Mouse (Mus musculus) megakaryocyte, embryonic 14.5 days (primary cell): Measurements from ENCODE around the gene Kcnj6. TPM values are rescaled to one million over a fixed set of nuclear protein-coding genes. Genes with fewer than 3 reads are reported as not detected.

ENCODE experiments used
- H3K27me3 ChIP-seq: replicated peaks from 2 replicates; pipeline ENCODE3; 2012; ENCODE audit warnings: inconsistent platforms
- H3K36me3 ChIP-seq: replicated peaks from 2 replicates; pipeline ENCODE3; 2012; ENCODE audit warnings: low read length, inconsistent platforms, mixed read lengths
- H3K4me1 ChIP-seq: 2 replicates; pipeline ENCODE4 v1.6.1; 2012; ENCODE audit warnings: inconsistent platforms
- H3K4me3 ChIP-seq: replicated peaks from 2 replicates; pipeline ENCODE3; 2012; ENCODE audit warnings: moderate library complexity, mild to moderate bottlenecking, inconsistent platforms
- H3K9me3 ChIP-seq: 2 replicates; pipeline ENCODE4 v1.6.1; 2012; ENCODE audit warnings: inconsistent platforms
- FLI1 ChIP-seq: IDR thresholded peaks from 2 replicates; pipeline ENCODE4 v1.6.1; 2012; ENCODE audit warnings: low read length, inconsistent platforms, mixed read lengths
- GATA1 ChIP-seq: IDR thresholded peaks from 3 replicates; pipeline ENCODE4 v1.6.1; 2012; ENCODE audit warnings: mixed read lengths, low read length, inconsistent platforms, borderline replicate concordance
- polyA plus RNA-seq: library from polyadenylated mRNA; stranded (reverse); fragments of >175 nt; gene quantifications from 2 replicates; pipeline ENCODE4 v1.2.3, GENCODE M21; 2012; ENCODE audit warnings: low replicate concordance; ENCODE audit not compliant: insufficient read depth

Kcnj6 gene
- polyA plus RNA-seq, 1 experiment = not detected

DNA sequence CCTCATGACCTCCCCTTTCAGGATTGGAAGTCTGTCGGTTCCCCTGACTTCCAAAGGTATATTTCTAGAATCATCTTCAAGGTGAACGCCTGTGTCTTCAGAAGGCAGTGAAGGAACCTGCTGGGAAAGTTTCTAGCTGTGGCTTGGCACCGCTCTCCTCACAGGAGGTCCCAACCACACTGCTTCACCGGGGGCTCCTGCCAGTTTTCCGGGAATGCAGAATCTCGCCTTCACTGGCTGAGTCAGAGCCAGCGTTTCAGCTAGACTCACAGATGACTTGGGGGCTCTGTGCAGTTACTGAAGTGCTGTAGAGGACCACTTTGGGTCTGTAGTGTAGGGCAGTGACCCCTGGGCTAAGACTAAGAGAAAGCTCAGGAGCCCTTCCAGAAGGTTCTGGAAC, 208.8 kb downstream of the Kcnj6 start:
- peaks cover 11% of the 10 kb centered on the region for H3K4me1 ChIP-seq
- H3K9me3 ChIP-seq = peaks cover 5% of the 10 kb centered on the region; the same call in 1 of the 2 replicates
- H3K4me3 ChIP-seq = no peak overlapping the region
- H3K36me3 ChIP-seq = no peaks in the 10 kb centered on the region
- TF ChIP-seq FLI1 = no peak
- no peak for TF ChIP-seq GATA1
- peaks cover 32% of the 10 kb centered on the region for H3K27me3 ChIP-seq

GRCm38 (mm10) chr16:94788165-94788564, 209.3 kb downstream of the Kcnj6 start:
- Histone ChIP-seq H3K4me1 (peaks cover 9% of the 10 kb centered on the region), H3K4me3 (no peak overlapping the region), H3K9me3 (peaks cover 9% of the 10 kb centered on the region), H3K27me3 (peaks cover 32% of the 10 kb centered on the region), H3K36me3 (no peaks in the 10 kb centered on the region)
- TF ChIP-seq FLI1 (no peak), GATA1 (no peak)

DNA sequence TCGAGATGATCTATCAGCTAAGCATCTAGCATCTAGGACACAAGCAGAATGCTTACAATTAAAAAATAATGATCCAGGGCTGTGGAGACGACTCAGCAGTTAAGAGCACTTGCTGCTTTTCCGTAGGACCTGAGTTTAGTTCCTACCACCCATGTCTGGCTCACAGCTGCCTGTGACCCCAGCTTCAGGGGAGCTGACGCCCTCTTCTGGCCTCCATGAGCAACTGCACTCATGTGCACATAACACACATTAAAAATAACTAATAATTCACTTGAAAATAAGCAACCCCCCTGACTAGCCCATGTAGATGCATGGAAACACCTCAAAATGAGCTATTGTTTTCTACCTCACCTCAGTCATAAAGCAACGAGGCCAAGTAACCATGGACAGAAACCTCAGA, 211.6 kb downstream of the Kcnj6 start:
- Histone ChIP-seq H3K27me3 (peaks cover 19% of the 10 kb centered on the region), H3K9me3 (peaks cover 20% of the 10 kb centered on the region), H3K36me3 (no peaks in the 10 kb centered on the region), H3K4me3 (no peak overlapping the region), H3K4me1 (0 out of 2 replicates have a peak, but pooled peaks cover 4% of the 10 kb centered on the region)
- TF ChIP-seq GATA1 (no peak), FLI1 (no peak)

DNA sequence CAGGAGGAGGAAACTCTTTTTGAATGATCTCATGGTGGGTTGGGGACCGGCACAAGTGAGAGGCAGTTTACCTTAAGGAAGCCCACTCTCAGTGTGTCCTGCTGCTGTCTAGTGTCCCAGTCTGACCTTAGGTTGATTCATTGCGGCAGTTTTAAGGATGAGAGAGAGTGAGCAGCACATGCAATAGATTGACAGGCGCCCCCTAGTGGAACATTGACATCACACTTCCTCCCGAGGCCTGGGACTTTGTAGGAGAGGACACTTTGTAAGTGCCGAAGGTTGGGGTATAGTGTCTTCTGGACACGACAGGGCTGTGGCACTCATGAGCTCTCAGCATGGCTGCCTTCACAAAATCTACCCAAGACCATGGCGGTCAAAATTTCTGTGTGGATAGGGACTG, 213.8 kb downstream of the Kcnj6 start:
- peaks cover 9% of the 10 kb centered on the region for H3K27me3 ChIP-seq
- H3K9me3 ChIP-seq = peaks cover 24% of the 10 kb centered on the region
- H3K4me3 ChIP-seq = no peak overlapping the region
- H3K4me1 ChIP-seq = no peaks in the 10 kb centered on the region; the same call in 1 of the 2 replicates
- H3K36me3 ChIP-seq = no peaks in the 10 kb centered on the region
- TF ChIP-seq GATA1 (no peak), FLI1 (no peak)

DNA sequence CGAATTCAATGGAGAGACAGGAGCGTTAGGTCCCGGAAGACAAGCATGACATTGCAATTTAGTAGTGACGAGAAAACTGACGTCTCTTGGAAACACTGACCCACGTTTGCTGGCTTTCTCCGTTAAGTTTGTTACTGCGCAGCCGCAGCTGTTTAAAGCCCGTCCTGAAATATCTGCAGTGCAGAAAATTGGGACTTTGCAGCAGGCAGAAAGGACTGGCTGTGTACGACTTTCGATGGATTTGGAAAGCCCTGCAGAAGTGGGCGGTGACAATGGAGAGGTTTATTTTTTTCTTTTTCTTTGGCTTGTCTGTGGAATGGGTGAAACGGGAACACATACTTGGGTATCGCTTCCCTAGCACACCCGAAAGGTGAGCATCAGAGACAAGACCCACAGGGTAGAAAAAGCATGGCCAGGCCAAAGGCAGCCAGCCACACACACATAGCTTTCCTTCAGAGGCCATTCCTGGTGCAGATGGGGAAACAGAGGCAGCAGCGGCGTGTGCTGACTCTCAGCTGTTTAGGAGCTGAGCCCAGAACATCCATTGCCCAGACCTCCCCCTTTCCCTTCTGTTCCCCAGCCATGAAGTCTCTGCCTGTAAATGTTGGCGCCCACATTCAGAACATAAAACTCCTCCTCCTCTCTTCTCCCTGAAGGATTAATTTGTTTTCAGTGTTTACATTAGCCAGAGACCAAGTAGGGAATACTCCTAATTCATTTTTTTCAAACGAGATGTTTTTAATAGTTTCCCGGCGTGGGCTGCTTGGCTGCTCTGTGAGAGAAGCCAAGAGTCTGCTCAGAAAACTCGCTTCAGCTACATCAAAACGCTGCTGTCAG, 215.2 kb downstream of the Kcnj6 start:
- peaks cover 5% of the 10 kb centered on the region for H3K27me3 ChIP-seq
- no peak overlapping the region for H3K4me3 ChIP-seq
- peaks cover 31% of the 10 kb centered on the region for H3K9me3 ChIP-seq
- no peaks in the 10 kb centered on the region; the same call in 1 of the 2 replicates for H3K4me1 ChIP-seq
- H3K36me3 ChIP-seq = no peaks in the 10 kb centered on the region
- TF ChIP-seq GATA1 = no peak
- TF ChIP-seq FLI1 = no peak

DNA sequence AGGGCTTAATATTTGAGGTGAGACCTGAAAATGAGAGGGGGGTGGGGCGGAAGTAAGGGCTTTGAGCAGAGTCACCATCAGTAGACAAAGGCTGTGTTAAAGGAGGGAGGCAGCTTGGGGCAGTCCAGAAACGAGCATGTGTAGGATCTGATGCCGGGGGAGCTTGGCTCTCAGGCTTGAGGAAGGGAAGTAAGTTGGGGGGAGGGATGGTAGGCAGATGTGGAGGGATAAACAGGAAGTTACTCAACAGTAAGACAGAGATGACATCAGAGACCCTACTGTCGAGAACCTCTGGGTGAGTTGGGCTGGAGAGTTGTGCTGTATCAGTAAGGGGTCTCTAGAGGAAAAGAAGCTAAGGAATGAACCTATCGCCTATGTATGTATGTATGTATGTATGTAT, 223.6 kb downstream of the Kcnj6 start:
- TF ChIP-seq FLI1 (no peak), GATA1 (no peak; the same call in 2 of the 3 replicates)
- H3K36me3 ChIP-seq = no peaks in the 10 kb centered on the region
- H3K9me3 ChIP-seq = peaks cover 16% of the 10 kb centered on the region
- no peaks in the 10 kb centered on the region for H3K4me1 ChIP-seq
- peaks cover 9% of the 10 kb centered on the region for H3K27me3 ChIP-seq
- H3K4me3 ChIP-seq = no peak overlapping the region

DNA sequence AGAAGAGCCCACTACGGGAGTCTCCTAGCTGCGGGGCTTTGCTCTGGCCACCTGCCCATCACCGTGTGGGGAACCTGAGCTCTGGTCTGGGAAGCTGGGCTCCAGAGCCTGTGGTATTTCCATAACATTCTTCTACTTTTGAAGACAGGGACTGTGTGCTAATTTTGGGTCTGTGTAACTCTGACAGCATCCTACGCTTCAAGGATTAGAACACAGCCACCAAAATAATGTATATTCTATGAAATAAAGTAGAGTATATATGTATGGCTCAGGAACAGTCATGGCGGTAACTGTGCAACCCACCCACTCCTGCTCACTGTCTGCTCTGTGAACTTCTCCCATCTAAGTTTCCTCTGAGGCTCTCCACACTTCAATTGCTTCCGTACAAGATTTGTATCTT, 229.9 kb downstream of the Kcnj6 start:
- H3K27me3 ChIP-seq = peaks cover 14% of the 10 kb centered on the region
- TF ChIP-seq FLI1 (no peak), GATA1 (no peak)
- H3K9me3 ChIP-seq = no peaks in the 10 kb centered on the region

GRCm38 (mm10) chr16:94765129-94765528, 232.4 kb downstream of the Kcnj6 start:
- H3K4me1 ChIP-seq = peaks cover 6% of the 10 kb centered on the region

More for the DNA sequence above, 229.9 kb downstream of the Kcnj6 start:
- Histone ChIP-seq H3K4me1 (no peaks in the 10 kb centered on the region), H3K4me3 (no peak overlapping the region), H3K36me3 (no peaks in the 10 kb centered on the region)

GRCm38 (mm10) chr16:94760732-94761131, 236.8 kb downstream of the Kcnj6 start:
- H3K4me3 ChIP-seq = no peak overlapping the region
- H3K9me3 ChIP-seq = no peaks in the 10 kb centered on the region
- no peak for TF ChIP-seq FLI1
- TF ChIP-seq GATA1 = no peak
- no peaks in the 10 kb centered on the region for H3K36me3 ChIP-seq
- H3K27me3 ChIP-seq = peaks cover 16% of the 10 kb centered on the region
- peaks cover 6% of the 10 kb centered on the region for H3K4me1 ChIP-seq

More at GRCm38 (mm10) chr16:94765129-94765528, 232.4 kb downstream of the Kcnj6 start:
- Histone ChIP-seq H3K36me3 (no peaks in the 10 kb centered on the region), H3K27me3 (peaks cover 12% of the 10 kb centered on the region), H3K4me3 (no peak overlapping the region), H3K9me3 (no peaks in the 10 kb centered on the region)
- TF ChIP-seq GATA1 (no peak), FLI1 (no peak)

DNA sequence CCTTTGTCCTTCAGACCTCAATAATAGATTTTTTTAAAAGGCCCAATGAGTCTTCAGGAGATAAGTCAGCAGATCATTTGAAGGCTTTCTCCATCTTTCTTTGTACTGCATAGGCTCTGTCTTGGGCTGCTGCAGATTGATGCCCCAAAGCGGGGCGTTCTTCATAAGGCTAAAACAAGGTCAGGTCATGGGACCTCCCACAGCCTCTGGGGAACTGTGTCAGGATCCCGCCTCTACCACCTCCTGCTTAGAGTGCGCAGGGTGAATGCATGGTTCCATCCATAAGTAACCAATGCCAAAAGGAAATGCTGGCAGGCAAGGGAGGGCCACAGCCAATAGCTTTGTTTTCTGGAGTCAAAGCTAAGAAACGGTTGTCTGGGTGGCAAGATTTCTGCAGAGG, 237.7 kb downstream of the Kcnj6 start:
- TF ChIP-seq FLI1 (no peak), GATA1 (no peak)
- Histone ChIP-seq H3K36me3 (no peaks in the 10 kb centered on the region), H3K9me3 (no peaks in the 10 kb centered on the region), H3K4me1 (peaks cover 6% of the 10 kb centered on the region), H3K4me3 (no peak overlapping the region), H3K27me3 (peaks cover 18% of the 10 kb centered on the region)

GRCm38 (mm10) chr16:94758606-94759005, 238.9 kb downstream of the Kcnj6 start:
- TF ChIP-seq GATA1 (no peak), FLI1 (no peak)
- no peaks in the 10 kb centered on the region for H3K36me3 ChIP-seq
- H3K9me3 ChIP-seq = no peaks in the 10 kb centered on the region
- H3K4me3 ChIP-seq = no peak overlapping the region
- peaks cover 6% of the 10 kb centered on the region for H3K4me1 ChIP-seq
- H3K27me3 ChIP-seq = peaks cover 20% of the 10 kb centered on the region
